Mouse (Mus musculus) embryonic facial prominence, embryonic 11.5 days (tissue): Measurements from ENCODE around the gene Kat2a. TPM values are rescaled to one million over a fixed set of nuclear protein-coding genes. Genes with fewer than 3 reads are reported as not detected.

Experiments
- ATAC-seq: fragments of 200-750 bp; cut with Nextera tagmentation; replicated peaks from 2 replicates; pipeline ENCODE4 v1.8.0; 2017; ENCODE audit warnings: low read depth; ENCODE audit not compliant: insufficient number of reproducible peaks, low FRiP score, low TSS enrichment
- DNase-seq: peaks from one replicate; pipeline ENCODE4 v3.0.0-alpha.2; 2015; ENCODE audit warnings: low spot score
- H3K27ac ChIP-seq: fragments of 300-500 bp; sonication (generic); replicated peaks from 2 replicates; pipeline ENCODE4 v1.5.1; 2014; ENCODE audit warnings: mild to moderate bottlenecking, low read depth, low read length, control low read depth
- H3K27me3 ChIP-seq: fragments of 300-500 bp; sonication (generic); 2 replicates; pipeline ENCODE4 v1.6.1; 2014; ENCODE audit warnings: mild to moderate bottlenecking, low read length, moderate library complexity, mixed read lengths; ENCODE audit not compliant: control insufficient read depth, insufficient read depth
- H3K36me3 ChIP-seq: fragments of 300-500 bp; sonication (generic); replicated peaks from 2 replicates; pipeline ENCODE4 v1.6.1; 2014; ENCODE audit warnings: low read depth, mild to moderate bottlenecking, low read length, moderate library complexity, mixed read lengths; ENCODE audit not compliant: control insufficient read depth, insufficient read depth
- H3K4me1 ChIP-seq: fragments of 300-500 bp; sonication (generic); 2 replicates; pipeline ENCODE4 v1.6.1; 2014; ENCODE audit warnings: low read length, mixed read lengths; ENCODE audit not compliant: control insufficient read depth, insufficient read depth
- H3K4me2 ChIP-seq: fragments of 300-500 bp; sonication (generic); 2 replicates; pipeline ENCODE4 v1.6.1; 2014; ENCODE audit warnings: low read depth, mild to moderate bottlenecking, control low read depth, low read length, moderate library complexity
- H3K4me3 ChIP-seq: fragments of 300-500 bp; sonication (generic); 2 replicates; pipeline ENCODE4 v1.5.1; 2014; ENCODE audit warnings: low read depth, low read length, control low read depth
- H3K9ac ChIP-seq: fragments of 300-500 bp; sonication (generic); replicated peaks from 2 replicates; pipeline ENCODE4 v1.6.1; 2014; ENCODE audit warnings: mild to moderate bottlenecking, control low read depth, low read length
- H3K9me3 ChIP-seq: fragments of 300-500 bp; sonication (generic); replicated peaks from 2 replicates; pipeline ENCODE4 v1.6.1; 2016; ENCODE audit warnings: mild to moderate bottlenecking, low read length, inconsistent platforms, mixed read lengths; ENCODE audit not compliant: control insufficient read depth
- WGBS: fragments of 180-500 bp; shearing (Covaris S2); extraction: QIAGEN DNeasy Blood & Tissue Kit; methylation state at CpG from one replicate; pipeline ENCODE4 v1.1.7; 2014; 5-methylcytosine and 5-hydroxymethylcytosine counted together
- polyA plus RNA-seq: library from polyadenylated mRNA; unstranded; fragments of >200 nt; fragmentation: Nextera tagmentation; extraction: Ambion mirVana; gene quantifications from 2 replicates; pipeline ENCODE4 v1.2.1, GENCODE M21; 2014

Kat2a gene
- 49.9 and 55.9 TPM in 2 replicates for polyA plus RNA-seq

DNA sequence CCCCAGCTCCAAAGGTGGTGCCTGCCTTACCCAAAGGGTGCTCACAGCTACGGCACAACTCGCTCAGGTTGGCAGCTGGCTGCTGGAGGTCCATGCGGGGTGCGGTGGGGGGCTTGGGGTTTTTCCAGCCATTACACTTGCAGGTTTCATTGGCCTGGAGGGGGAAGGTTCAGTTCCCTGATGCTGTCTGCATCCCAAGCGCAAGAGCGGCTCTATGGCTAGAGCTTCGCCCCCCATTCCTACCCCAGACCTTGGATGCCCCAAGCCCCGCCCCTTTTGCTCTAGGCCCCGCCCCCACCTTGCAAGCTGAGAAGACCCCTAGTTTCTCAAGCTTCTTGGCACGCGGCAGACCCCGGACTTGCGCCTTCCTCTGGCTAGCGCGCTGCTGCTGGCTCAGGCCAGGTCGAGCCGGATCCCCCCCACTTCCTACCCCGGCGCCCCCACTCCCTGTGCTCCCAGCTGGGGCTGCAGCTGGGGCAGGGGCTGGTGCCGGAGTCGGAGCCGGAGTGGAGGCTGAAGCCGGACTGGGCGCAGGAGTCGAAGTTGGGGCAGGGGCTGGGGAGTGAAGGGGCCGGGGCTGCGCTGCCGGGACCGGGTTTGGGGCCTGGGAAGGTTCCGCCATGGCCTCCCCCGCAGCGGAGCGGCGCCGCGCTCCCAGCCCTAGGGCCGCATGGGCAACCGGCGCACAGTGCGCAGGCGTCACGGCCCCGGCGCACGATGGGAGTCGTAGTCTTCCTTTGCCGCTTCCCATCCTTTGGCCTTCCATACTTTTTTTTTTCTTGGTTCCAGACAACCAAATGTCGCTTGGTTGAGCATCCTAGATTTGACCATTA lies at the start of gene Kat2a:
Gene Kat2a (minus strand): TSS at position 683 of the 833 bp plus-strand sequence.
- peaks cover 3% of the 10 kb centered on the region for H3K36me3 ChIP-seq
- WGBS: 2% methylated on average over 48 of the region's 48 CpGs
- H3K4me1 ChIP-seq: peaks cover 9% of the 10 kb centered on the region
- ATAC-seq: peak; percentile 85
- H3K4me3 ChIP-seq: peak within 1 kb of the TSS; percentile 89
- H3K4me2 ChIP-seq: peak within 1 kb of the TSS; percentile 81
- peak within 1 kb of the TSS; percentile 97 for H3K9ac ChIP-seq
- H3K9me3 ChIP-seq: no peaks in the 10 kb centered on the region
- H3K27me3 ChIP-seq: no peaks in the 10 kb centered on the region
- peak within 1 kb of the TSS; percentile 88 for H3K27ac ChIP-seq
- peak; percentile 93 for DNase-seq

GRCm38 (mm10) chr11:100761547-100762045 lies 49.3 kb upstream of the Kat2a start:
- Histone ChIP-seq H3K36me3 (no peaks in the 10 kb centered on the region), H3K4me1 (peaks cover 9% of the 10 kb centered on the region), H3K4me3 (peak overlapping the region; percentile 33), H3K9ac (peak overlapping the region; percentile 47), H3K27ac (no peak overlapping the region), H3K4me2 (peak overlapping the region; percentile 80), H3K27me3 (peaks cover 28% of the 10 kb centered on the region), H3K9me3 (no peaks in the 10 kb centered on the region)
- DNase-seq (peak; percentile 87), ATAC-seq (0 out of 2 replicates have a peak, but pooled peaks have one; percentile 50)
- WGBS: under 1% methylated on average over 27 of the region's 27 CpGs

GRCm38 (mm10) chr11:100759611-100760233 lies 47.5 kb upstream of the Kat2a start, which contains the start of gene Kcnh4:
Gene Kcnh4 (minus strand): TSS chr11:100759942.
- H3K36me3 ChIP-seq: no peaks in the 10 kb centered on the region
- 1% methylated on average over 46 of the region's 51 CpGs for WGBS
- peak within 1 kb of the TSS; percentile 18; the same call in 1 of the 2 replicates for H3K9ac ChIP-seq
- no peaks in the 10 kb centered on the region for H3K9me3 ChIP-seq
- ATAC-seq: 0 out of 2 replicates have a peak, but pooled peaks have one; percentile 20
- DNase-seq: peak; percentile 47
- peaks cover 28% of the 10 kb centered on the region for H3K27me3 ChIP-seq
- peak within 1 kb of the TSS; percentile 62 for H3K4me2 ChIP-seq
- H3K27ac ChIP-seq: no peak within 1 kb of the TSS
- H3K4me1 ChIP-seq: peaks cover 9% of the 10 kb centered on the region
- peak within 1 kb of the TSS; percentile 27 for H3K4me3 ChIP-seq

GRCm38 (mm10) chr11:100758707-100759610 lies 46.7 kb upstream of the Kat2a start:
- 2% methylated on average over 31 of the region's 35 CpGs for WGBS
- ATAC-seq: peak; percentile 61

GRCm38 (mm10) chr11:100757566-100757965 lies 45.3 kb upstream of the Kat2a start:
- H3K9me3 ChIP-seq: no peaks in the 10 kb centered on the region
- H3K27me3 ChIP-seq: peaks cover 28% of the 10 kb centered on the region
- H3K27ac ChIP-seq: no peak overlapping the region
- no peak overlapping the region for H3K9ac ChIP-seq
- H3K4me3 ChIP-seq: no peak overlapping the region
- no peak for DNase-seq
- peaks cover 9% of the 10 kb centered on the region for H3K4me1 ChIP-seq
- ATAC-seq: no peak
- 90% methylated on average over 12 of the region's 12 CpGs for WGBS
- no peaks in the 10 kb centered on the region for H3K36me3 ChIP-seq
- H3K4me2 ChIP-seq: no peak overlapping the region

More at GRCm38 (mm10) chr11:100758707-100759610, 46.7 kb upstream of the Kat2a start:
- Histone ChIP-seq H3K4me2 (peak overlapping the region; percentile 62), H3K9ac (peak overlapping the region; percentile 18; the same call in 1 of the 2 replicates), H3K27me3 (peaks cover 28% of the 10 kb centered on the region), H3K4me1 (peaks cover 9% of the 10 kb centered on the region), H3K4me3 (peak overlapping the region; percentile 27), H3K36me3 (no peaks in the 10 kb centered on the region), H3K27ac (no peak overlapping the region), H3K9me3 (no peaks in the 10 kb centered on the region)
- DNase-seq: peak; percentile 85

GRCm38 (mm10) chr11:100756476-100756875 lies 44.2 kb upstream of the Kat2a start:
- Histone ChIP-seq H3K27ac (no peak overlapping the region), H3K9me3 (no peaks in the 10 kb centered on the region), H3K4me1 (peaks cover 9% of the 10 kb centered on the region; the same call in 1 of the 2 replicates), H3K36me3 (no peaks in the 10 kb centered on the region), H3K4me2 (no peak overlapping the region), H3K27me3 (peaks cover 21% of the 10 kb centered on the region), H3K9ac (no peak overlapping the region), H3K4me3 (no peak overlapping the region)
- ATAC-seq: no peak
- no peak for DNase-seq
- WGBS: 59% methylated on average over 6 of the region's 6 CpGs

GRCm38 (mm10) chr11:100754693-100755057 lies 42.4 kb upstream of the Kat2a start:
- H3K27ac ChIP-seq: no peak overlapping the region
- no peak overlapping the region for H3K9ac ChIP-seq
- no peak overlapping the region for H3K4me2 ChIP-seq
- no peak overlapping the region for H3K4me3 ChIP-seq
- no peaks in the 10 kb centered on the region for H3K9me3 ChIP-seq
- peaks cover 8% of the 10 kb centered on the region; the same call in 1 of the 2 replicates for H3K4me1 ChIP-seq
- DNase-seq (no peak), ATAC-seq (no peak)
- 92% methylated on average over 3 of the region's 3 CpGs for WGBS
- H3K36me3 ChIP-seq: no peaks in the 10 kb centered on the region
- H3K27me3 ChIP-seq: peaks cover 11% of the 10 kb centered on the region
